Mouse (Mus musculus) ES-E14 (cell line): ENCODE measurements around the gene Sdc3. TPM values are rescaled to one million over a fixed set of nuclear protein-coding genes. Genes with fewer than 3 reads are reported as not detected.

ENCODE experiments used
- DNase-seq: peaks from one replicate; pipeline ENCODE4 v3.0.0-alpha.2; 2013; ENCODE audit warnings: low read depth, low spot score
- H3K27ac ChIP-seq: 2 replicates; pipeline ENCODE4 v1.5.1; 2012; ENCODE audit warnings: low read depth, mild to moderate bottlenecking, low read length, moderate library complexity, mixed read lengths; ENCODE audit not compliant: poor library complexity, insufficient read depth, severe bottlenecking
- H3K36me3 ChIP-seq: 2 replicates; pipeline ENCODE4 v1.6.1; 2012; ENCODE audit warnings: mild to moderate bottlenecking, low read length, moderate library complexity, mixed read lengths; ENCODE audit not compliant: control insufficient read depth, poor library complexity, insufficient read depth, severe bottlenecking
- H3K4me1 ChIP-seq, 2 experiments: fragments of 150-350 bp in 1 of 2; sonication (generic) in 1 of 2; 2 replicates each; pipeline ENCODE4 v1.6.1; 2012; ENCODE audit warnings: low read length in 2 of 2, mild to moderate bottlenecking in 1 of 2, mixed read lengths in 1 of 2; ENCODE audit not compliant: control insufficient read depth in 2 of 2, insufficient read depth in 2 of 2, poor library complexity in 1 of 2
- H3K4me3 ChIP-seq, 2 experiments: fragments of 150-350 bp in 1 of 2; sonication (generic) in 1 of 2; 2 replicates each; pipeline ENCODE4 v1.5.1; 2012; ENCODE audit warnings: low read length in 2 of 2, low read depth in 1 of 2, mild to moderate bottlenecking in 1 of 2, mixed read lengths in 1 of 2; ENCODE audit not compliant: insufficient read depth in 1 of 2, poor library complexity in 1 of 2, severe bottlenecking in 1 of 2
- H3K9ac ChIP-seq: 2 replicates; pipeline ENCODE4 v1.6.1; 2012; ENCODE audit warnings: low read depth, mild to moderate bottlenecking, low read length, mixed read lengths; ENCODE audit not compliant: poor library complexity, insufficient read depth, severe bottlenecking
- H3K9me3 ChIP-seq: fragments of 150-350 bp; sonication (generic); 2 replicates; pipeline ENCODE4 v1.6.1; 2012; ENCODE audit warnings: low read depth, mild to moderate bottlenecking, low read length; ENCODE audit not compliant: control insufficient read depth, insufficient read depth
- CHD2 ChIP-seq: IDR thresholded peaks from 2 replicates; pipeline ENCODE4 v1.6.1; 2014; ENCODE audit warnings: mild to moderate bottlenecking, low read depth, low read length, inconsistent platforms
- HCFC1 ChIP-seq: IDR thresholded peaks from 2 replicates; pipeline ENCODE4 v1.6.1; 2012; ENCODE audit warnings: low read length, inconsistent platforms, borderline replicate concordance; ENCODE audit not compliant: insufficient read depth
- MAFK ChIP-seq: IDR thresholded peaks from 2 replicates; pipeline ENCODE4 v1.6.1; 2014; ENCODE audit warnings: mild to moderate bottlenecking, low read depth, low read length, inconsistent platforms; ENCODE audit not compliant: insufficient read depth
- ZC3H11A ChIP-seq: IDR thresholded peaks from 2 replicates; pipeline ENCODE4 v1.6.1; 2012; ENCODE audit warnings: low read depth, mild to moderate bottlenecking, inconsistent platforms, low read length, borderline replicate concordance
- ZNF384 ChIP-seq: IDR thresholded peaks from 2 replicates; pipeline ENCODE4 v1.6.1; 2012; ENCODE audit warnings: low read depth, low read length, inconsistent platforms
- in situ Hi-C, 2 experiments: fragments of 600-800 bp; cut with MboI; formaldehyde crosslinking; loops; one replicate each; pipeline ENCODE4 v1.15.1; 2025; ENCODE audit warnings: low sequenced_read_pairs in 2 of 2, inconsistent platforms in 1 of 2; ENCODE audit not compliant: unreplicated experiment in 2 of 2
- total RNA-seq: library from RNA; depleted of rRNA; stranded (reverse); fragments of 300-350 nt; gene quantifications from 2 replicates; pipeline ENCODE4 v1.2.3, GENCODE M21; 2012

Gene Sdc3
- total RNA-seq, 1 experiment: 8.7 TPM

GRCm38 (mm10) chr4:130761809-130762208 is 30.5 kb upstream of the Sdc3 start:
- in situ Hi-C loops: no loop called here
- Histone ChIP-seq H3K4me1 (peaks cover 0 to 5% of the 10 kb centered on the region in 2 experiments; a peak in 1 of 4 replicates), H3K9ac (no peak overlapping the region), H3K27ac (no peak overlapping the region), H3K36me3 (peaks cover 61% of the 10 kb centered on the region), H3K4me3 (no peak overlapping the region), H3K9me3 (no peaks in the 10 kb centered on the region)
- no peak for DNase-seq
- TF ChIP-seq ZC3H11A (no peak), CHD2 (no peak), ZNF384 (no peak), HCFC1 (no peak), MAFK (no peak)

DNA sequence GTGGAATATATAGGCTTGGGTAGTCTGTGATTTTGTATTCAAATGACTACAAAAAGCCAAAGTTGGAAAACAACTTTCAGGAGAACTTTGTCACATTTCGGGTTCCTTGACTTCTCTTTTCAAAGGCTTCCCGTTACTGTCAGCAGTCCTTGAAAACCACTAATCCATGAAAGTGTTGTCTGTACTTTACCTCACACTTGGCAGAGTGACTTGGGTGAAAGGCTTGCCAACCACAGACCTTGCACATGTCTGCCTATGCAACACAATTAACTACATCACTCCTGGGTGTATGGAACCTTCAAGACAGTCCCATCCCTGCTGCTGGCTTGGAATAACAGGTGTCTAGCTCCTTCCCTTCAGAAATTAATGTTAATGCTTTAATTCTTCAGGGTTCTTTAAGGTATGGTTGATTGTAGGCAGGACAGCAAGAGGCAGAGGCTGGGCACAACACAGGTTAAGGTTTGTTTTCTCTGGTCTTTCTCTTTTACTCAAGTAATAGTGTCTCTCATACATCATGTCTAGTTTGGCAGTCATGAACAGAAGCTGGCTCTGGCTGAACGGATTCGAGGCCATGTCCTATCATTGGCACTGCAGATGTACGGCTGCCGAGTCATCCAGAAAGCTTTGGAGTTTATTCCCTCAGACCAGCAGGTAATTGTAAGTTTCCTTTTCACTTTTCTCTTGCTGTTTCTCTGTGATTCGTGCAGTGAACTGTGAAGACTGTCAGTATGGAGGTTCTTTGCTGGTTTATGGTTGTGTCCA is 26.8 kb upstream of the Sdc3 start:
- no peak for DNase-seq
- TF ChIP-seq HCFC1 (no peak), ZC3H11A (no peak), CHD2 (no peak), ZNF384 (no peak), MAFK (no peak)
- peaks cover 63% of the 10 kb centered on the region for H3K36me3 ChIP-seq
- in situ Hi-C loops: no loop called here
- H3K27ac ChIP-seq: no peak overlapping the region
- no peaks in the 10 kb centered on the region for H3K9me3 ChIP-seq
- H3K4me1 ChIP-seq: peaks cover 2 to 6% of the 10 kb centered on the region in 2 experiments; a peak in 2 of 4 replicates
- H3K4me3 ChIP-seq: no peak overlapping the region
- no peak overlapping the region for H3K9ac ChIP-seq

DNA sequence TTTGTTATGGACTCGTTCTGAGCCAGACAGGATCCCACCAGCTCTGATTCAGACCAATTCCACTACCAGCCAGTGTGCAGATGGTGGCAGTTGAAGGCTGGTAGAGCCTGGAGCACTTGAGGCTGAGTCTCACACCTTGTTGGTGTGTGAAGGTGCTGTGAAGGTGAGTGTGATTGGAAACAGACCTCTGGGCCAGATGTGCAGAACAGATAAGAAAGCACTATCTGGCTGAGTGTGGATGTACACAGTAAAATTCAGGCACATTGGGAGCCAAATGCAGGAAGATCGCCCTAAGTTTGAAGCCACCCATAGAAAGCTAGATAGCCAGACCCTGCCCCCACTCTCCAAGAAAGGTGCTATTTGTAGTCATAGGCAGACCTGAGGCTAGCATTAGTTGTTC is 25.9 kb upstream of the Sdc3 start:
- Histone ChIP-seq H3K9me3 (no peaks in the 10 kb centered on the region), H3K36me3 (peaks cover 63% of the 10 kb centered on the region), H3K9ac (no peak overlapping the region), H3K4me3 (no peak overlapping the region), H3K4me1 (peaks cover 2 to 4% of the 10 kb centered on the region in 2 experiments; a peak in 2 of 4 replicates), H3K27ac (no peak overlapping the region)
- in situ Hi-C loops: no loop called here
- TF ChIP-seq MAFK (no peak), HCFC1 (no peak), ZC3H11A (no peak), ZNF384 (no peak), CHD2 (no peak)
- no peak for DNase-seq

DNA sequence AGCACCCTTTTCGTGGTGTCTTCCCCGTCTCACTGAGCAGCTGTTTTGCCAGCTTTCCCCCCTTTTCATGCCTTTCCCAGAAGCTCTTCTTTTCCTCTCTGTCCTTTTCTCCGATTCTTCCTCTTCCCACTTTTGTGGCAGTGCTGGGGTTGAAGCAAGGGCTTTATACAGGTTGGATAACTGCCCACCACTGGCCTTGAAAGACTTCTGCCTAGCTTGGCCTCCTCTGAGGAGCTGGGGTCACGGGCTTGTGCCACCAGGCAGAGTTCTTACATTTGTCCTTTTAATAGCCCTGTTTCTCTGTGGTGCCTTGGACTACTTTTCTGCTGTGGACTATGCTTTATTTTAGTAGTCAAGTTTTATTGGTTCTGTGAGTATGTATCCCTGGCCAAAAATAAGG is 25.4 kb upstream of the Sdc3 start:
- DNase-seq: no peak

GRCm38 (mm10) chr4:130773899-130774298 is 18.4 kb upstream of the Sdc3 start:
- peak; percentile 37; the same call in 1 of the 2 replicates for TF ChIP-seq MAFK
- TF ChIP-seq ZC3H11A: no peak
- H3K4me3 ChIP-seq: no peak overlapping the region

More for the DNA sequence above, 25.4 kb upstream of the Sdc3 start:
- no peak overlapping the region for H3K9ac ChIP-seq
- no peak overlapping the region for H3K4me3 ChIP-seq
- H3K4me1 ChIP-seq: peaks cover 2 to 4% of the 10 kb centered on the region in 2 experiments; a peak in 2 of 4 replicates
- peaks cover 66% of the 10 kb centered on the region for H3K36me3 ChIP-seq
- H3K9me3 ChIP-seq: no peaks in the 10 kb centered on the region
- in situ Hi-C loops: no loop called here
- no peak overlapping the region for H3K27ac ChIP-seq
- TF ChIP-seq CHD2: no peak
- TF ChIP-seq MAFK: no peak
- TF ChIP-seq ZNF384: no peak
- TF ChIP-seq HCFC1: no peak
- no peak for TF ChIP-seq ZC3H11A

More at GRCm38 (mm10) chr4:130773899-130774298, 18.4 kb upstream of the Sdc3 start:
- Histone ChIP-seq H3K36me3 (peaks cover 50% of the 10 kb centered on the region), H3K4me1 (peaks cover 2 to 7% of the 10 kb centered on the region in 2 experiments; a peak in 1 of 4 replicates), H3K27ac (no peak overlapping the region), H3K9ac (no peak overlapping the region), H3K9me3 (no peaks in the 10 kb centered on the region)
- in situ Hi-C loops: no loop called here
- DNase-seq: no peak
